Mouse (Mus musculus) CD4-positive, CD25-positive, alpha-beta regulatory T cell, adult 9 weeks (primary cell): ENCODE data around the gene Gm20518. TPM values are rescaled to one million over a fixed set of nuclear protein-coding genes. Genes with fewer than 3 reads are reported as not detected.

ENCODE experiments used
- polyA plus RNA-seq: library from polyadenylated mRNA; unstranded; fragments of 100-300 nt; shearing (Covaris generic); gene quantifications from one replicate; pipeline ENCODE4 v1.2.1, GENCODE M21; 2017

Gene Gm20518
- 0.32 TPM for polyA plus RNA-seq

DNA sequence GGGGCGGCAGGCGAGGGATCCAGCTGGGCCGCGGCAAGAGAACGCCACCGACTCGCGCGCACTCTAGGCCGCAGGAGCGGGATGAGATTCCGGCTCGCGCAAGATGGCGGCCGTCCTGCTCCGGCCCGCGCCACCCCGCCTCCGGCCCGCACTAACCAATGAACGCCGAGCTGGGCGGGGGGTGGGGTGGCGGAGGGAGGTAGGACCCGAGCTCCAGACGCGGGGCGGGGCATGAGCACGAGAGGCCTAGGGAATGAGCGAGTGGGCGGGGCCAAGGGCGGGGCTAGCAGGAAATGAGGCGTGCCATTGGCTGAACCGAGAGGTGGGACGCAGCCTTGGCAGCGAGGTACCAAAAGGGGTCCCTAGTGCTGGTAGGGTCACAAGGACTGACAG lies at the start of gene Gm20518:
Gene Gm20518 (minus strand): TSS at position 105 of the 393 bp plus-strand sequence.

GRCm38 (mm10) chr16:17928087-17928580 lies 36.7 kb upstream of the Gm20518 start, which contains the start of gene Slc25a1:
TSS of gene Slc25a1 (minus strand) at chr16:17928219.

GRCm38 (mm10) chr16:17914307-17915249 lies 23.1 kb upstream of the Gm20518 start, which contains the start of gene Gsc2:
TSS of gene Gsc2 (minus strand) at chr16:17915059.

DNA sequence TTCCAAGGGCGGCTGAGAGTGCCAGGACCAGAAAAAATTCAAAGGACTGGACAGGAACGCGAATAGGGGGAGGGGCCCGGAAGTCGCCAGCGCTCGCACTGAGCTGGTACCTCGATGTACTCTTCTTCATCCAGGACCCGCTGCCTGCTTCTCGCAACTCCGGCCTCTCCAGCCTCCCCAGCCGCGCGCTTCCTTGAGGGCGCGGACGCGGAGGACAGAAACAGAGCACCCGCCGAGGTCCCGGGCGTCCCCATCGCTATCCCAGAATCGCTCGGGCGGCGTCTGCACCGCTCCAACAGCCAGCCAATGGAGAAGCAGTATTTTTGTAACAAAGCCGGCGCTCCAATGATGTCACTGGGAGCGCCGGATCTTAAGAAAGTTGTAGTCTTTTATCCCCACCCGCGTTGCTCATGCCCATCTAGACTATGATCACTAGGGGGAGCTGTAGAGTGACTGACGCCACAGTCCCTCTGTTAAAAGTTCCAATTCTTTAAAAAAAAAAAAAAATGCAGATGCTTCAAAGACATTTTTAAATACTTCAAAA lies 19.7 kb upstream of the Gm20518 start, which contains the start of gene Ess2:
Gene Ess2 (minus strand): TSS at position 297 of the 544 bp plus-strand sequence.

GRCm38 (mm10) chr16:17898462-17898861 lies 7.0 kb upstream of the Gm20518 start, which contains the start of the genes Dgcr2 and Tssk2:
TSS of gene Dgcr2 (minus strand) at chr16:17898562.
TSS of gene Tssk2 (plus strand) at chr16:17898637.

DNA sequence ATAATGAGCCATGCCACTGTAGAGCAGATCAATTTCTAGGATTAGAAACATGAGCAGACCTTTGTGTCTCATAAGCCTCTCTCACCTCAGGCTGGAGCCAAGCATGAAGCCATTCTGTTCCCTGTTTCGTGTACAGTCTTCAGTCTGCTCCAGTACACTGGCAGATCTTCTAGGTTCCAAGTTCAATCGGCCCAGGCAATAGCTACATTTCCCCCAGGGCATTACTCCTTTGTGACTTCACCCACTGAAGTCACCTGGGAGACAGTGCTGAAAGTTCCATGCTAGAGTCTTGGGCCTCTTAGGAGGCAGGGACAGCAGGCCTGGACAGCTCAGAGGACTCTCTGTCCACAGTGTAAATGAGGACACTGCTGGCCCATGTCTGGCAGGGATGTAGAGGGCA lies 2.5 kb upstream of the Gm20518 start, which contains the start of gene Tssk1:
Gene Tssk1 (plus strand): TSS at position 301 of the 400 bp plus-strand sequence.

GRCm38 (mm10) chr16:17838051-17838450 lies 53.4 kb downstream of the Gm20518 start, which contains the start of gene Car15:
TSS of gene Car15 (minus strand) at chr16:17838364.

DNA sequence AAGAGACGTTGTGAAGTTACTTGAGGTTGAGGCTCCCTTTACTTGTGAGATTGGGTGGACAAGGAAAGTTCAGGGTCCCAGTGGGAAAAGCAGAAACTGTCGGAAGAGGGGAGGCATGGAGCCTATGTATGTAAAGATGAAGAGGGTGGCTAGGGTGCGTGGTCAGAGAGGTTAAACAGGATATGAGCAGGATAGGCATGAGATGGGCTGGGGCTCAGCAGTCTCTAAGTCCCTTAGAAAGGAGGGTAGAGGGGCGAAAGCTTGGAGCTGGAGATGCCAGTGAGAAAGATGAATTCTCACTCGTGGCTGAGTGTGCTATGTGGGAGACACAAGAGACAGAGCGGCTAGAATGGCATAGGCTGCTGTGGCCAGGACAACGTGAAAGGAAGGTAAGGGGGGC lies 58.6 kb downstream of the Gm20518 start, which contains the start of gene B830017H08Rik:
Gene B830017H08Rik (plus strand): TSS at position 301 of the 400 bp plus-strand sequence.

DNA sequence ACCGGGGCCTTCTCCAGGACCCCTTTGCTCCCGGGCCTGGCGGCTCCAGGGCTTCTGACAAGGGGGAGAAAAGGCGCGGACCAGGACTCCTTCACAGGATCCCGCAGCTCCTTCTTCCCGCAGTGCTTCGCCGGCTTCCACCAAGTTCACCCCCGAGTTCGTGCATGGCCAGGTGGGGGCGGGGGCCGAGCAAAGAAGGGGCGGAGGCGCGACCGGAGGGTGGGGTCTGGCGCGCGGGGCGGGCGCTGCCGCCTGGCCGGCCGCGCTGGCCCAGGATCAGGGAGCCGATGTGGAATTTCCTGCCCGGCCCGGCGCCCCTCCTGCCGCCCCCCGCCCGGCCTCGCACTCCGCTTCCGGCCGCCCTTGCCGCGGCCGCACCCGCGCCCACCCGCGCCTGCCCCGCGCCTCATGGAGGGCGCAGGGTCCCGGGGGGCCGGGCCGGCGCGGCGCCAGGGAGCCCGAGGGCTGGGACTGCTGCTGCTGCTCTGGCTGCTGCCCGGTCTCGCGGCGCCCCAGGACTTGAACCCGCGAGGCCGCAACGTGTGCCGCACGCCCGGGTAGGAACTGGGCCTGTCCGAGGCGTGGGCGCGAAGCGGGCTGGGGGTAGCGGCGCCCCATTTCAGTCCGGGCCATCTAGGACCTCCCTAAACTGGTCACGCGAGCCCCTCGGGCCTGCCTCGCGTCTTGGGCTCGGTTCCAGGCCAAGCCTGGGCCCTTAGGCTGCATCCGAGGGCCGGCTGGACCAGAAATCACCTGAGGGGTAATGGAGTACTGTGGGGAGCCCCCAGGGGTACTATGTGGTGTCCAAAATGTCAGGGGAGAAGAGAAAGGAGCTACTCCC lies 94.3 kb downstream of the Gm20518 start, which contains the start of gene Scarf2:
Gene Scarf2 (plus strand): TSS at position 312 of the 841 bp plus-strand sequence.

Other genes starting within 250 kb of the Gm20518 start
- 0.53 TPM for gene Ccdc74a, start 245.2 kb downstream of the Gm20518 start, polyA plus RNA-seq
- gene Med15, start 158.8 kb downstream of the Gm20518 start, polyA plus RNA-seq, result 153 TPM
- 19.5 TPM for gene Klhl22, start 132.1 kb downstream of the Gm20518 start, polyA plus RNA-seq
- gene Scarf2, start 94.4 kb downstream of the Gm20518 start, polyA plus RNA-seq, result not detected
- gene B830017H08Rik, start 58.5 kb downstream of the Gm20518 start, polyA plus RNA-seq, result not detected
- 3.8 TPM for gene Car15, start 53.3 kb downstream of the Gm20518 start, polyA plus RNA-seq
- gene Tssk1, start 2.6 kb upstream of the Gm20518 start, polyA plus RNA-seq, result not detected
- 51.8 TPM for gene Dgcr2, start 6.9 kb upstream of the Gm20518 start, polyA plus RNA-seq
- gene Tssk2, start 7.0 kb upstream of the Gm20518 start, polyA plus RNA-seq, result 0.26 TPM
- gene Ess2, start 19.7 kb upstream of the Gm20518 start, polyA plus RNA-seq, result 75.4 TPM
- gene Gsc2, start 23.4 kb upstream of the Gm20518 start, polyA plus RNA-seq, result not detected
- gene Slc25a1, start 36.5 kb upstream of the Gm20518 start, polyA plus RNA-seq, result 16.0 TPM
- gene Vpreb2, start 88.8 kb upstream of the Gm20518 start, polyA plus RNA-seq, result not detected
- gene Dgcr6, start 161.2 kb upstream of the Gm20518 start, polyA plus RNA-seq, result 30.9 TPM
- gene Prodh, start 198.5 kb upstream of the Gm20518 start, polyA plus RNA-seq, result 6.0 TPM
- not detected for gene Rtn4r, start 236.0 kb upstream of the Gm20518 start, polyA plus RNA-seq